Mouse (Mus musculus) cerebellum, adult 11-12 months (tissue): Measurements from ENCODE around the gene Sfxn1.

Experiments used
- DNase-seq: peaks from one replicate; pipeline ENCODE4 v3.0.0; 2022

Gene Sfxn1

DNA sequence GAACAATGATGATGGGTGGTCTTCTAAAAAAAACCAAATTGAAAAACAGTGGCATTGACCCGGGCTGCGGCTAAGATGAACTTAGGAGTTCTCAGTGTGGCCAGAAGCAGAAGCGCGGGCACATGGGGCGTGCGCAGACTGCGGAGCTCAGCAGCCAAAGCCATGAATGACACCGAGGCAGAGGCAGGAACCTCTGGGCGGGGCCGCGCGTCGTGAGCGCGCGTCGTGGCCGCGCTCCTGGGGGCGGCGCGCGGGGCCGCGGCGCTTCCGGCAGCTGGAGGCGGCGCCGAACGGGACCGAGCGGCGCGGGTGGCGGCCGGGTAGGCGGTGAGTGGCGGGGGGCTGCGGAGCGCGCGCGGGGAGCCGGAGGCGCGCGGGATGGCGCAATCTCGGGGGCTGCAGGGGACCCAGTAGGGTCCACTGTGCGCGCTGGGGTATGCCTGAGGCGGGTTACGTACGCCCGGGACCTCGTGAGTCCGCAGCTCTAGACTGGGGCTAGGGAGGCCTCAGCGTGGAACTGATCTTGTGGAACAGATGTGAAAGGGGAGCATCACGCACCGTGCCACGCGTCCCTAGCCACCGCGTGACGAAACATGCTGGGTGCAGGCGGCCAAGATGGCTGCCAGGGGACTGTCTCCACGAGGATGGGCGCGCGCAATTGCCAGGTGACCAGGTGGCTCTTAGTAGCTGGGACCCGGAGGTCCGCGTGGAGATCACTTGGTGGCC, at the start of gene Sfxn1:
Gene Sfxn1 (plus strand): TSS at position 264 of the 726 bp plus-strand sequence.
- peak; percentile 65 for DNase-seq

DNA sequence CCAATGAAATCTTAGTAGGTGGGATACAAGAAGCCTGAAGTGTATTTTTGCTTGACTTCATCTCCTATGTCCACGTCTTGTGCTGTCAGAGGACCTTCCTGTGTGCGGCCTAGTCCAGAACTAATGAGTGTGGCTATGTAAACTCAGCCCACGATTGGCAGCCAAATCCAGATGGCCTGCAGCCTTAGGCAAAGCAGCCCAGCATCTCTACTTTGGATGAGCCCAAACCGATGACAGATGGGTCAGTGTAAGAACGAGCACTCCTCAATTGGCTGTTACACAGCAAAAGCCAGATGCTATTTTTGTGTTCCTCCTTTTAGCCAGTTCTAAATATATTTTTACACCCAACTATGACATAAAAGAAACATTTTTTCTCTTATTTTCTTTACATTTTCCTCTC, 48.4 kb upstream of the Sfxn1 start:
- DNase-seq: peak; percentile 38

GRCm38 (mm10) chr13:54027079-54027478, 44.6 kb upstream of the Sfxn1 start:
- no peak for DNase-seq

DNA sequence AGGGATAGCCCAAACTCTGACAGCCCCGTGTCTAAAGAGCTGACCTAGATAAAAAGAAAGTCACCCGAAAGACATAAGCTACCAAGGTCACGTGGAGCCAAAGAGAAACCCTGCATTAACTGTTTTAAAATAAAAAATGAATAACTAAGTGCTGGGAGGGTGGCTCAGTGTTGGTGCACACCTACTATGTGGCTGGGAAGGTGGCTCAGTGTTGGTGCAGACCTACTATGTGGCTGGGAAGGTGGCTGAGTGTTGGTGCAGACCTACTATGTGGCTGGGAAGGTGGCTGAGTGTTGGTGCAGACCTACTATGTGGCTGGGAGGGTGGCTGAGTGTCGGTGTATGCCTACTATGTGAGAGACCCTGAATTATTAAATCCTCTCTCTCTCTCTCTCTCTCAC, 38.0 kb upstream of the Sfxn1 start:
- DNase-seq: no peak

DNA sequence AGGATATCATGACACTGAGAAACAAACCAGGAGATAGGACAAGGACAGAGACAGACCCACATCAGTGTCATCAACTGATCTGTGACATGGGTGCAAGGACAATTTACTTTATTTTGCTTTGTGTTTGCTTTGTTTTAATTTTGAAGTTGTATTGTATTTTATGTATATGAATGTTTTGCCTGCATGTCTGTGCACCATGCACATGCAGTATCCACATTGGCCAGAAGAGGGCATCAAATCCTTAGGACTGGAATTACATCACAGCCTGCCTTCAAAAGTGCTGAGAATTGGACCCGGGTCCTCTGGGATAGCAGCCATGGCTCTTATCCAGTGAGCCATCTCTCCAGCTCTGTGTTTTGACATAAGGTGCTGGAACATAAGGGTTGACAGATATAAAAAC, 36.1 kb upstream of the Sfxn1 start:
- DNase-seq: no peak

DNA sequence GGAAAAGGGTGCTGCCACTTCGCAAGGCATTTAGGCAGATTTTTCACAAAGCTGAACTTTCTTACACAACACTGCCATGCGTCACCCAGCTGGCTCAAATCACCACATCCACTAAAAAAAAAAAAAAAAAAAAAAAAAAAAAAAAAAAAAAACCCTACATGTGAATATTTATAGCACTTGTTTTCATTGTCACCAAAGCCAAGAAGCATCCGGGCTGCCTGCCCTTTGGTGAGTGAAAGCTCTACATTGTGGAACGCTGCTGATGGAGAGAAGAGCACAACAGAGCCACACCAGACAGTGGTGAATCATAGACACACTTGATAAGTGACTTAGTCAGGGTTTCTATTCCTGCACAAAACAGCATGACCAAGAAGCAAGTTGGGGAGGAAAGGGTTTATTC, 33.7 kb upstream of the Sfxn1 start:
- DNase-seq: no peak

DNA sequence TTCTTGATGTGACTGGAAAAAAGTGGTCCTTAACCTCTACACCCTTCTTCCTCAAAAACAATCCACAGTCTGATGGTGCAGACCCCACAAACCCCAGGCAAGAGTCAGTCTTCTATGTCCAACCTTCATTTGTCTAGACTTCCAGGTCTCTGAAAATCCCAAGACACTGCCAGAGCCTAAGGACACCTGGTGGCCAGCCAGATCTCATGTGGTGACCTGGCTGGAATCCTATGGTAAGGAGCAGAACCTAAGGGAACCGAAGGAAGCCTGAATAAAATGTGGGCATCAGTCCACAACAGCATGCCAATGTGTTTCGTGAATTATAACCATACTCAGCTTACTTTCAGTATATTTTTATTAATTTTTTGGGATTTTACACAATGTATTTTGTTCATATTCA, 31.4 kb upstream of the Sfxn1 start:
- peak; percentile 26 for DNase-seq

DNA sequence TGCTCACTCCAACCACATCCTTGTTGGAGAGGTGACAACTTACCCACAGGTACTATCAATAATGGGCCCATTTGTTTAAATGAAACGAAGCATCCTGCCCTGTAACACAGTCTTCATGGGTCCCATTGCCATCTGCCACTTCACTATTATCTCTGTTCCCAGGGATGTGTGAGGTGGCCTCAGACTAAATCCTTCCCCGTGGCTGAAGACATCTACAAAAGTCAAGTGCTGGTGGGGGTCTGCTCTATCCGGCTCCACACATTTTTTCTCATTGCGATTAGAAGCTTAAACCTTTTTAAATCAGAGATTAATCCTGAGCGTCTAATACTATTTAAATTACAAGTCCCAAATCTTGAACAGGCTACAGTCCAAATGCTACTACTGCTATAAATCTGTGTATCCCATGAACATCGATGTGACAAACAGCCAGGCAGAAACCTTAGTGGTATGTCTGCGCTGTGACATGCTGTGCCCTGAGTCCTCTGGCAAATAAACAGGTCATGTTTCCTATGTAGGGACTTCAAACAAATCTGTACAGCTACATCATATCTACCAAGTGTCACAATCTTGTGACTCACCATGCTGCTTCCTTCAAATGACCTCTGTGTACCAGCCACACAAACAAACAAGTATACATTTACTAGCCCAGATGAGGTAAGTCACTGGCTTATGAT, 22.9 kb upstream of the Sfxn1 start:
- DNase-seq: no peak

DNA sequence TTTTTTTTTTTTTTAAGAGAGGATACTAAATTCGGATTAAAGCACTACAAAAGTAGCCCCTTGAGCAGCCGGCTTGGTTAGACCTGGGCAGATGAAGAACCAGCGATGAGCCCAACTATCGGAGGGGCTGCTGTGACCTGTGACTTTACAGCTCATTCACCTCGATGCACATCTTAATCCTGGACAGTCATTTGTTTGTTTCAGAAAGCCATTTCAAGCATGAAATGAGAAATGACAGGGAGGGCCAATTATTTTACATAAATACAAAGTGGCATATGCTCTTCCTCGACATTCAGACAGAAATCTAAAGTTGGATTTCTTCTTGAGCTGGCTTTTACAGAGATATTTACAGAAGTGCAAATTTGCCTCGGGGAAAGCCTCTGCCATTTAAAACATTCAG, 20.0 kb upstream of the Sfxn1 start:
- DNase-seq: no peak

GRCm38 (mm10) chr13:54054962-54055361, 16.7 kb upstream of the Sfxn1 start:
- DNase-seq: no peak

GRCm38 (mm10) chr13:54055448-54055861, 16.2 kb upstream of the Sfxn1 start, which contains the start of gene Drd1:
Gene Drd1, minus strand, starts transcription at chr13:54055705.
- DNase-seq: peak; percentile 56

DNA sequence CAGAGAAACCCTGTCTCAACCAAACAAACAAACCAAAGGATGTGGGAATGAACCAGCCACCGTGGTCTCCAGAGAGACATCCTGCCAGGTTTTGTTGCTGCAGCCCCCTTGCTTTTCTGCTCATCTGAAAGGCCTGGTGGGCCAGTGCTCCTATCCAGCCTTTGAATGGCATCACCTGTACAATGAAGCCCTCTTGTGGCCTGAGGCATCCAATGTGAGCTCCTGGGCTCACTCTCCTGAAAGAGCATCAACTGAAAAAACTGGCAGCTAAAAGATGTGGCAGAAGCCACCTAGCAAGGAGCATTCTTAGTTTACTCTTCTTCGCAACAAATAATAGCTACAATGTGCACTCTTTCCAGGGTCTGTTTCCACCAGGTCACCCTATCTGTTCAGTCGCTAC, 9.6 kb upstream of the Sfxn1 start:
- DNase-seq: no peak

- no peak for DNase-seq
Observed at GRCm38 (mm10) chr13:54063292-54063691, 8.4 kb upstream of the Sfxn1 start.

- no peak for DNase-seq
Observed at GRCm38 (mm10) chr13:54066081-54066746, 5.5 kb upstream of the Sfxn1 start.

GRCm38 (mm10) chr13:54067617-54068166, 4.0 kb upstream of the Sfxn1 start:
- no peak for DNase-seq

GRCm38 (mm10) chr13:54071011-54071410, 658 bp upstream of the Sfxn1 start:
- DNase-seq: no peak

DNA sequence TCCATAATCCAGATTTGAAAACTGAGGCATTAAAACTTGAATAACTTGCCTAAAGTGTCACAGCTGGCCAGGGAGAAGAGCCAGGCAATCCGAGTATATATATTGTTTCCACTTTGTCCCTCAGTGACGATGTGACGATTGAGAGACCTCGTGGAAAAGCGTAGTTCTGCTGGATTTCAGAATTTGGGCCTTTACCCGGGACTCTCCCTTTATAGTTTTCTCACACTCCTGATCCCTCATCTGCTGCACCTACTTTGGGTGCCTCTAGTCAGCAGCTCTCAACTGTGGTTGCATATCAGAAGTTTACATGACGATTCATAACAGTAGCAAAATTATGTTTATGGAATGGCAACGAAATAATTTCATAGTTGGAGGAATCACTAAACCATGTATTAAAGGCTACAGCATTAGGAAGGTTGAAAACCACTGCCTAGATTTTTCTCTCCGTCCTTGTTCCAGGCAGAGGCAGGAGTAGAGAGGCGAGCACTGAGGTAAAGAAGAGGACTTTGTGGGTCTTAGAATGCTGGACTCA, 923 bp downstream of the Sfxn1 start:
- no peak for DNase-seq

DNA sequence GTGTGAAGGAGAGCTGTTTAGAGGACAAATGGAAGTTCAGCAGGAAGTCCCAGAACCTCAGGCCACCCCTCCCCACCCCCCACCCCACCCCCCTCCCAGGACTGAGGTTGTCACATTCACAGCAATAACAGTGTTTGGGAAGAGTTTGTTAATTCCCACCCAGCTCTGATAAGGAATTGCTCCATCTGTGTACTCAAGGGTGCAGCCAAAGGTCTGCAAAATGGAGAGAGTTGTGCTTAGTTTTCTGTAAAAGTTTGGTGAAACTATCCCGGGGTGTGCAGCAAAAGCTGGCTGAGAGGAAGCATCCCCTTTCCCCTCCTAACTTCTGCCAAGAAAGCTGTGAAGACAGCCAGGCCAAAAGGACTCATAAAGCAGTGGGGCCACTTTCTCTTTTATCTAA, 1.4 kb downstream of the Sfxn1 start:
- DNase-seq: no peak

DNA sequence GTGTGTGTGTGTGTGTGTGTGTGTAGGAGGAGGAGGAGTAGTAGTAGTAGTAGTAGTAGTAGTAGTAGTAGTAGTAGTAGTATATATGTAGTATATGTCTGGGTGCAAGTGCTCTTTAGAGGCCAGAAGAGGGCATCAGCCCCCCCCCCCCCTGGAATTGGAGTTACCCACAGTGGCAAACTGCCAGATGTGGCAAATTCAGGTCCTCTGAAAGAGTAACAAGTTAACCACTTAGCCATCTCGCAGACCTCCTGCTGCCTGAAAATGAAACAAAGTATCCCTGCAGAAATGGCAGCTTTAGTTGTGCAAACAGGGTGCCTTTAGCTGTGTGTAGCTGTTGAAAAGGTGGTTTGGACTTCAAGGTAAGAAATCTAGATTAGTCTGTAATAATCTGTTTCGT, 1.8 kb downstream of the Sfxn1 start:
- no peak for DNase-seq

DNA sequence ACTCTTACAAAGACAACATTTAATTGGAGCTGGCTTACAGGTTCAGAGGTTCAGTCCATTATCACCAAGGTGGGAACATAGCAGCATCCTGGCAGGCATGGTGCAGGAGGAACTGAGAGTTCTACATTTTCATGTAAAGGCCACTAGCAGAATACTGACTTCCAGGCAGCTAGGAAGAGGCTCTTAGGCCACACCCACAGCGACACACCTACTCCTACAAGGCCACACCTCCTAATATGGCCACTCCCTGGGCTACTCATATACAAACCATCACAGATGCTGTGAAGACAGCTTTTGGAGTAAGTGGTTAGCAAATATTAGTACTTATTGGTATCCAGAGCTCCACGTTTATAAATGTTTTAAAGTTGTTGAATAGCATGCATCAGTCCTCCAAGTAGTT, 3.7 kb downstream of the Sfxn1 start:
- no peak for DNase-seq

- no peak for DNase-seq
Observed at GRCm38 (mm10) chr13:54076051-54076450, 4.4 kb downstream of the Sfxn1 start.

DNA sequence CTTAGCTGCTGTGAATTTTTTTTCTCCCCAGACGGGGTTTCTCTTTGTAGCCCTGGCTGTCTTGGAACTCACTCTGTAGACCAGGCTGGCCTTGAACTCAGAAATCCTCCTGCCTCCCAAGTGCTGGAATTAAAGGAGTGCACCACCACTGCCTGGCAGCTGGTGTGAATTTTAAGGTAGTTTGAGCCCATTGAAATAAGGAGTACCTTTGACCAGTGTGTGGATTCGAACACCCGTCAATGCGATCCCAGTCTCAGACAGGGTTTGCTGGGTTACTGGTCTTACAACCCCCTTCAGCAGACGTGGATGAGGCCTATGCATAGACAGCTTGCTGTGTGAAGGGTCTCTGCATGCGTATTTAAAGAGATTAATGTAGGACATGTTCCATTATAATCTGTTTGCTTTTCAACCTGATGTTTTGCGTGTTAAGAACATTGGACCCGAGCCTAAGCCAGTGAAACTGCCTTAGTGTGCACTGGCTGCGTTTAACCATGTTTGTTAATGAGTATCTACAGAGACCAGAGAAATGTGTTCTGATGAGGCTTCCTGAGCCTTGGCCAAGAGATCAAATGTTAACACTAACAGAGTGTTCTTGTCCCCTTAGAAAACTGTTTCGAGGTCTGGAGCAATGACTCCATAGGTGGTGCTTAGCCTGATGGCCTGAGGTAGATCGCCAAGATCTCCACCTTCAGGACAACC, 5.2 kb downstream of the Sfxn1 start:
- no peak for DNase-seq
